Comparison of ENCODE assay signal across 12 mouse cellular contexts in the genomic region with DNA sequence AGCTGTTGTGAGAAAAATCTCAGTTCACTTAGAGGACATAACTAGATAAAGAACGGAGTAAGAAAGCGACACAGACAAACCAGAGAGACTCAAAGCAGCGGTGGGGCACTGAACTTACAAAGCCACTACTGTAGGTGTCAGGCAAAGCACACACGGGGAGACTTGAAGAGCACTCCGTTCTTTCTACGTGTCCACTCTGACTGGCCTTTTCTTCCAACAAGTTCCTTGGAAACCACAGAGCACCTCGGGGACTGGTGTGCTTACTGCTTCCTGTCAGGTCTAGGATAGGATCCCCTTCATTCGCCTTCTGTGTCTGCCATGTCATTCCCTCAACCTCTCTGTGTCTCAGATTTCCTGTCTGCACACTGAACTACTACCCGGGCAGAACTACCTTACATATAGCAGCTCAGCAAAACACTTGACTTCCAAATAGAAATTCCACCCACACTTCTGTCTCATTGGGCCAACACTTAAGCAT.
DNase-seq lines count a peak whose midpoint lies in the region; ATAC-seq lines count a peak whose summit lies in the region.
"Had no signal": no experiment of that assay in that cellular context is flagged by ENCODE, and none has a peak within 500 bp of the region (broad histone marks: within the 10 kb centered on the region; RNA-seq: fewer than 3 reads in every experiment).

No protein-coding gene starts in this region.

- no peak overlapping the region for H3K4me2 ChIP-seq in heart, embryonic 11.5 days
- H3K4me2 ChIP-seq in limb, embryonic 15.5 days = no peak overlapping the region
- no peak overlapping the region for H3K4me2 ChIP-seq in forebrain, embryonic 12.5 days

- 0 out of 2 replicates have a peak, but pooled peaks cover 2% of the 10 kb centered on the region for H3K4me1 ChIP-seq in heart, embryonic 11.5 days (ENCODE audit: control insufficient read depth, insufficient read depth, low read length)
- peaks cover 19% of the 10 kb centered on the region for H3K4me1 ChIP-seq in limb, embryonic 15.5 days
- H3K4me1 ChIP-seq in limb, embryonic 10.5 days = peaks cover 15% of the 10 kb centered on the region
- 0 out of 2 replicates have a peak, but pooled peaks cover 6% of the 10 kb centered on the region for H3K4me1 ChIP-seq in forebrain, embryonic 12.5 days

- ATAC-seq in heart, embryonic 11.5 days (replicated peaks; ENCODE audit: insufficient number of reproducible peaks, low FRiP score, low TSS enrichment) = no peak
- ATAC-seq in limb, embryonic 15.5 days (ENCODE audit: insufficient number of reproducible peaks, low FRiP score, low TSS enrichment, low read depth) = no peak
- no peak for ATAC-seq in forebrain, embryonic 12.5 days (ENCODE audit: low FRiP score)
- ATAC-seq: intestine, embryonic 16.5 days had no signal

- DNase-seq in heart, adult 11 months = peak; percentile 91
- no peak for DNase-seq in limb, embryonic 10.5 days (ENCODE audit: low spot score)
- DNase-seq in heart, postnatal 4 days = peak; percentile 43
- DNase-seq in lung, postnatal 4 days = peak; percentile 26 to 35
- no peak for DNase-seq in natural killer cell, adult 2 months (ENCODE audit: low spot score in 2 of 2)
- DNase-seq: adrenal gland, adult 2 months; thymus, postnatal 14 days had no signal

- WGBS in heart, embryonic 11.5 days (ENCODE audit: insufficient replicate concordance) = 46% methylated on average over 9 of the region's 9 CpGs
- WGBS in limb, embryonic 15.5 days = 66% methylated on average over 9 of the region's 9 CpGs
- WGBS in limb, embryonic 10.5 days = 82% methylated on average over 9 of the region's 9 CpGs
- 77% methylated on average over 9 of the region's 9 CpGs for WGBS in forebrain, embryonic 12.5 days

- no peak overlapping the region for H3K9ac ChIP-seq in heart, embryonic 11.5 days (ENCODE audit: low read depth, low read length)
- no peak overlapping the region for H3K9ac ChIP-seq in limb, embryonic 15.5 days
- H3K9ac ChIP-seq in forebrain, embryonic 12.5 days = no peak overlapping the region

- H3K36me3 ChIP-seq in heart, embryonic 11.5 days (ENCODE audit: control insufficient read depth, insufficient read depth, low read length) = no peaks in the 10 kb centered on the region
- H3K36me3 ChIP-seq in limb, embryonic 15.5 days = no peaks in the 10 kb centered on the region
- H3K36me3 ChIP-seq in limb, embryonic 10.5 days = no peaks in the 10 kb centered on the region
- no peaks in the 10 kb centered on the region for H3K36me3 ChIP-seq in forebrain, embryonic 12.5 days (replicated peaks)

- no peaks in the 10 kb centered on the region for H3K27me3 ChIP-seq in heart, embryonic 11.5 days (ENCODE audit: control insufficient read depth, insufficient read depth, low read length)
- no peaks in the 10 kb centered on the region for H3K27me3 ChIP-seq in limb, embryonic 15.5 days
- H3K27me3 ChIP-seq in limb, embryonic 10.5 days (ENCODE audit: low read depth, poor library complexity, severe bottlenecking) = no peaks in the 10 kb centered on the region
- no peaks in the 10 kb centered on the region for H3K27me3 ChIP-seq in forebrain, embryonic 12.5 days

- H3K27ac ChIP-seq in heart, embryonic 11.5 days (ENCODE audit: low read depth, low read length) = no peak overlapping the region
- H3K27ac ChIP-seq in limb, embryonic 15.5 days = peak overlapping the region; percentile 54; the same call in 1 of the 2 replicates
- H3K27ac ChIP-seq in limb, embryonic 10.5 days = no peak overlapping the region
- no peak overlapping the region for H3K27ac ChIP-seq in forebrain, embryonic 12.5 days
- H3K27ac ChIP-seq: macrophage had no signal

- H3K4me3 ChIP-seq in heart, embryonic 11.5 days (ENCODE audit: low read depth, low read length) = no peak overlapping the region
- H3K4me3 ChIP-seq in limb, embryonic 15.5 days = no peak overlapping the region
- H3K4me3 ChIP-seq in limb, embryonic 10.5 days = no peak overlapping the region
- no peak overlapping the region for H3K4me3 ChIP-seq in forebrain, embryonic 12.5 days (replicated peaks)

- no peaks in the 10 kb centered on the region for H3K9me3 ChIP-seq in heart, embryonic 11.5 days (replicated peaks; ENCODE audit: control insufficient read depth, low read length)
- H3K9me3 ChIP-seq in limb, embryonic 15.5 days = no peaks in the 10 kb centered on the region
- H3K9me3 ChIP-seq in limb, embryonic 10.5 days (replicated peaks) = no peaks in the 10 kb centered on the region
- no peaks in the 10 kb centered on the region for H3K9me3 ChIP-seq in forebrain, embryonic 12.5 days

Comparison
In these comparisons a context has a peak if more than half of its experiments do, and no peak if none do; other contexts are left out.
1. DNase-seq: peak in heart, adult 11 months (single experiment), heart, postnatal 4 days (single experiment) and lung, postnatal 4 days (2 of 2); none in limb, embryonic 10.5 days (single experiment) and natural killer cell, adult 2 months (0 of 2).